Mouse (Mus musculus) kidney, adult 10 weeks (tissue): ENCODE measurements around the gene 4930583I09Rik. TPM values are rescaled to one million over a fixed set of nuclear protein-coding genes. Genes with fewer than 3 reads are reported as not detected.

Source experiments
- polyA plus RNA-seq: library from polyadenylated mRNA; stranded (reverse); fragments of 350-450 nt; fragmentation: Illumina TruSeq; extraction: RNeasy Lipid Tissue Mini Kit (QIAGEN cat#74804); gene quantifications from one replicate; pipeline ENCODE4 v1.2.3, GENCODE M21; 2014; ENCODE audit warnings: low read depth, low replicate concordance

4930583I09Rik gene
- polyA plus RNA-seq = not detected

DNA sequence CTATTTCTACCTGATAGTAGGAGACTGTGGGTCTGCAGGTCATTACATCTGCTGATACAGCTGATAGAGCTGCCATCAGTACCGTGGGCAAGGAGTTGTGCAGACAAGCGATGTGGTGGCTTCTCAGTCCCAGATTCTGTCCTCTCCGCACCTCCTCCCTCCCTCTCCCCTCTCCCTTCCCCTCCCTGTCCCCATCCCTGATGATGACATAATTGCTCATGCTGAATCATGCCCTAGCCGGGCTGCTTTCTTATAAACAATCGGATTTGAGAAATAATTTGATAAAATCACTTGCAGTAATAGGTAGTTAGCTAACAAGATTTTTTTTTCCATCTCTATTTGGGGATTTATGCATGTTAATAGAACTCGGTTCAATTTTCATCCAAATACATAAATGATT, at the start of gene 4930583I09Rik:
TSS of gene 4930583I09Rik (minus strand) at position 144 of the 400 bp plus-strand sequence.

Other genes starting within 250 kb of the 4930583I09Rik start
- 122 TPM for gene Man2a1, start 235.3 kb downstream of the 4930583I09Rik start, polyA plus RNA-seq